Mouse (Mus musculus): Measurements from ENCODE around the gene Map3k10. TPM values are rescaled to one million over a fixed set of nuclear protein-coding genes. Genes with fewer than 3 reads are reported as not detected.

Gene Map3k10
- total and polyA plus RNA-seq, 3 experiments: 7.8 to 16.7 (median 8.2) TPM

DNA sequence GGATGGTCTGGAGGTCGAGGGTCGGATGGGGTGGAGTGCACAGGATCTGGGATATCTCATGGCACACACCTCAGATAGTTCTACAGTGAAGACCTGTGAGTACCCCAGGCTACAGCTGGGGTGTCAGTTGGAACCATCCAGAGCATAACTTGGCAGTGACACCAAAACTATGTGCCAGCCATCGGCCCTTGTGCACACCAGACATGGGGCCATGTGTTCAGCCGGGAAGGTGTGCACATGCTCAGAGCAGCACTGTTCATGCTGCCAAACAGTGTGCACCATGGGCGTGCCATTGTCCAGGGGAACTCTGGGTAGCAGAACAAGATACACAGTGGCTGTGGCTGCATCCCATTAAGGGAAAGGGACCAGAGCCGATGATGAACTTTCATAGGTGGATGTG is 39.7 kb downstream of the Map3k10 start:
- Histone ChIP-seq H3K9ac (ENCODE audit: insufficient read depth, low read depth) (no peak overlapping the region), H3K4me1 (ENCODE audit: control insufficient read depth in 1 of 2, insufficient read depth in 2 of 2) (no peaks in the 10 kb centered on the region), H3K9me3 (replicated peaks; ENCODE audit: low read length) (no peaks in the 10 kb centered on the region), H3K36me3 (replicated peaks in 1 of 2; ENCODE audit: control insufficient read depth in 1 of 2, insufficient read depth in 1 of 2, low read length in 1 of 2) (peaks cover 56 to 76% of the 10 kb centered on the region in 2 experiments), H3K27ac (ENCODE audit: insufficient read depth, low read depth) (no peak overlapping the region), H3K79me2 (replicated peaks; ENCODE audit: control insufficient read depth, extremely low read depth, insufficient read depth, poor library complexity, severe bottlenecking) (no peaks in the 10 kb centered on the region), H3K4me3 (replicated peaks in 1 of 3; ENCODE audit: low read depth in 2 of 3, low read length in 2 of 3, poor library complexity in 1 of 3) (no peak overlapping the region), H3K4me2 (ENCODE audit: insufficient read depth, low read depth, poor library complexity, severe bottlenecking) (no peak overlapping the region), H3K27me3 (replicated peaks) (no peaks in the 10 kb centered on the region)
- DNase-seq (ENCODE audit: extremely low read depth): no peak
- no peak for TF ChIP-seq ZKSCAN1 (IDR thresholded peaks at IDR 0.05; ENCODE audit: borderline replicate concordance, low read depth, low read length)
- TF ChIP-seq UBTF (IDR thresholded peaks at IDR 0.05; ENCODE audit: low read depth, low read length): no peak
- TF ChIP-seq ZMIZ1 (IDR thresholded peaks at IDR 0.05; ENCODE audit: low read depth, low read length): no peak
- no peak for TF ChIP-seq POLR2A (IDR thresholded peaks at IDR 0.05; ENCODE audit: low read depth, low read length)
- no peak for TF ChIP-seq TBP (conservative IDR thresholded peaks at IDR 0.05; ENCODE audit: low read depth, low read length)
- no peak for TF ChIP-seq KAT2A (IDR thresholded peaks at IDR 0.05; ENCODE audit: insufficient replicate concordance, low read length)
- TF ChIP-seq CHD1 (IDR thresholded peaks at IDR 0.05; ENCODE audit: low read depth, low read length): no peak
- no peak for TF ChIP-seq CTCF (conservative IDR thresholded peaks at IDR 0.05 in 1 of 2, IDR thresholded peaks at IDR 0.05 in 1 of 2; ENCODE audit: low read depth in 2 of 2, low read length in 2 of 2)
- no peak for TF ChIP-seq NRF1 (IDR thresholded peaks at IDR 0.05; ENCODE audit: low read depth, low read length)
- TF ChIP-seq BHLHE40 (IDR thresholded peaks at IDR 0.05; ENCODE audit: low read depth, low read length): no peak
- TF ChIP-seq ELF1 (IDR thresholded peaks at IDR 0.05; ENCODE audit: low read depth, low read length): no peak
- no peak for TF ChIP-seq EP300 (IDR thresholded peaks at IDR 0.05; ENCODE audit: low read length)
- TF ChIP-seq JUN (IDR thresholded peaks at IDR 0.05; ENCODE audit: insufficient read depth, low read depth, low read length): no peak
- no peak for TF ChIP-seq ZC3H11A (IDR thresholded peaks at IDR 0.05; ENCODE audit: low read depth, low read length)
- TF ChIP-seq SIN3A (IDR thresholded peaks at IDR 0.05; ENCODE audit: low read length): no peak
- TF ChIP-seq MAFK (IDR thresholded peaks at IDR 0.05; ENCODE audit: insufficient replicate concordance, low read length): no peak
- dilution Hi-C loops (cut with MboI; ENCODE audit: extremely low pct_ligation_motif_present, extremely low pct_unique_long_range_greater_than_20kb, low sequenced_read_pairs) (no loop called here), in situ Hi-C loops (cut with MboI; ENCODE audit: low pct_ligation_motif_present, low pct_unique_long_range_greater_than_20kb, low sequenced_read_pairs) (no loop called here)

DNA sequence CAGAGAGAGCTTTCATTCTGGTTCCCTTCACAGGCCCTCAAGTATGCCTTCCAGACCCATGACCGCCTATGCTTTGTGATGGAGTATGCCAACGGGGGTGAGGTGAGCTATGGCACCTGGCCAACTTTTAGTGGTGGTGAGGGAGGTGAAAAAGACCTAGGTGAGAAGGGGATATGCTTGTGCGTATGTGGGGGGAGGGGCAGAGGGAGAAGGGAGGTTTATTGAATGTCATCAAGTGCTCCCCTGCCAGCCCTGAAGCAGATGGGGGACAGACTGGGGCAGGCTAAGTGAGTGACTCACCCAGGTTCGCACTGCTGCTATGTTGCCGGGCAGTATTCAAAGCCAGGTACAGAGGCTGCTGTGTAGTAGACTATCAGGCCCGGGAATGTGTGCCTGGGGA is 41.2 kb downstream of the Map3k10 start:
- in situ Hi-C loops (cut with MboI; ENCODE audit: low pct_ligation_motif_present, low pct_unique_long_range_greater_than_20kb, low sequenced_read_pairs) (no loop called here), dilution Hi-C loops (cut with MboI; ENCODE audit: extremely low pct_ligation_motif_present, extremely low pct_unique_long_range_greater_than_20kb, low sequenced_read_pairs) (no loop called here)
- H3K4me1 ChIP-seq (ENCODE audit: control insufficient read depth in 1 of 2, insufficient read depth in 2 of 2): no peaks in the 10 kb centered on the region
- TF ChIP-seq ZC3H11A (IDR thresholded peaks at IDR 0.05; ENCODE audit: low read depth, low read length) (no peak), RAD21 (IDR thresholded peaks at IDR 0.05; ENCODE audit: low read depth, low read length) (no peak), JUND (conservative IDR thresholded peaks at IDR 0.05; ENCODE audit: low read depth, low read length) (no peak), ZNF384 (IDR thresholded peaks at IDR 0.05; ENCODE audit: low read depth, low read length) (no peak), TCF12 (IDR thresholded peaks at IDR 0.05; ENCODE audit: low read depth, low read length) (no peak), JUN (IDR thresholded peaks at IDR 0.05; ENCODE audit: insufficient read depth, low read depth, low read length) (no peak), ELF1 (IDR thresholded peaks at IDR 0.05; ENCODE audit: low read depth, low read length) (no peak), HCFC1 (IDR thresholded peaks at IDR 0.05; ENCODE audit: low read depth, low read length) (no peak), SMC3 (IDR thresholded peaks at IDR 0.05; ENCODE audit: low read depth, low read length) (no peak), CHD1 (IDR thresholded peaks at IDR 0.05; ENCODE audit: low read depth, low read length) (no peak), UBTF (IDR thresholded peaks at IDR 0.05; ENCODE audit: low read depth, low read length) (no peak), NRF1 (IDR thresholded peaks at IDR 0.05; ENCODE audit: low read depth, low read length) (no peak), E2F4 (IDR thresholded peaks at IDR 0.05; ENCODE audit: insufficient replicate concordance, low read depth, low read length) (no peak), SIN3A (IDR thresholded peaks at IDR 0.05; ENCODE audit: low read length) (no peak), PAX5 (IDR thresholded peaks at IDR 0.05; ENCODE audit: low read length) (no peak)
- H3K9ac ChIP-seq (ENCODE audit: insufficient read depth, low read depth): no peak overlapping the region
- no peaks in the 10 kb centered on the region for H3K79me2 ChIP-seq (replicated peaks; ENCODE audit: control insufficient read depth, extremely low read depth, insufficient read depth, poor library complexity, severe bottlenecking)
- DNase-seq (ENCODE audit: extremely low read depth): no peak
- no peak overlapping the region for H3K27ac ChIP-seq (ENCODE audit: insufficient read depth, low read depth)
- no peak overlapping the region for H3K4me3 ChIP-seq (replicated peaks in 1 of 3; ENCODE audit: low read depth in 2 of 3, low read length in 2 of 3, poor library complexity in 1 of 3)
- H3K4me2 ChIP-seq (ENCODE audit: insufficient read depth, low read depth, poor library complexity, severe bottlenecking): no peak overlapping the region
- H3K36me3 ChIP-seq (replicated peaks in 1 of 2; ENCODE audit: control insufficient read depth in 1 of 2, insufficient read depth in 1 of 2, low read length in 1 of 2): peaks cover 71 to 87% of the 10 kb centered on the region in 2 experiments
- H3K9me3 ChIP-seq (replicated peaks; ENCODE audit: low read length): no peaks in the 10 kb centered on the region
- no peaks in the 10 kb centered on the region for H3K27me3 ChIP-seq (replicated peaks)
